Mouse (Mus musculus) limb, embryonic 11.5 days (tissue): Measurements from ENCODE around the gene Ier2. TPM values are rescaled to one million over a fixed set of nuclear protein-coding genes. Genes with fewer than 3 reads are reported as not detected.
"Not testable (repeated sequence)": the region's sequence is repeated elsewhere in the genome, so short reads cannot be mapped to it uniquely, and the experiment has no call there.

Experiments
- ATAC-seq: fragments of 200-750 bp; cut with Nextera tagmentation; 2 replicates; pipeline ENCODE4 v1.8.0; 2017; ENCODE audit warnings: low read depth; ENCODE audit not compliant: insufficient number of reproducible peaks, low FRiP score, low TSS enrichment
- DNase-seq: peaks from one replicate; pipeline ENCODE4 v3.0.0-alpha.2; 2015; ENCODE audit warnings: low spot score
- H3K27ac ChIP-seq: fragments of 300-500 bp; sonication (generic); replicated peaks from 2 replicates; pipeline ENCODE4 v1.5.1; 2014; ENCODE audit warnings: low read depth, mild to moderate bottlenecking, low read length
- H3K27me3 ChIP-seq: fragments of 300-500 bp; sonication (generic); 2 replicates; pipeline ENCODE4 v1.6.1; 2014; ENCODE audit warnings: mild to moderate bottlenecking, low read length, mixed read lengths; ENCODE audit not compliant: control insufficient read depth, insufficient read depth
- H3K36me3 ChIP-seq: fragments of 300-500 bp; sonication (generic); 2 replicates; pipeline ENCODE4 v1.6.1; 2014; ENCODE audit warnings: mild to moderate bottlenecking, low read length, moderate library complexity, mixed read lengths; ENCODE audit not compliant: control insufficient read depth, insufficient read depth
- H3K4me1 ChIP-seq: fragments of 300-500 bp; sonication (generic); 2 replicates; pipeline ENCODE4 v1.6.1; 2014; ENCODE audit warnings: low read length, mixed read lengths; ENCODE audit not compliant: control insufficient read depth, insufficient read depth
- H3K4me2 ChIP-seq: fragments of 300-500 bp; sonication (generic); 2 replicates; pipeline ENCODE4 v1.6.1; 2014; ENCODE audit warnings: low read depth, mild to moderate bottlenecking, moderate library complexity; ENCODE audit not compliant: severe bottlenecking
- H3K4me3 ChIP-seq: fragments of 300-500 bp; sonication (generic); 2 replicates; pipeline ENCODE4 v1.5.1; 2014; ENCODE audit warnings: low read depth, low read length
- H3K9ac ChIP-seq: fragments of 300-500 bp; sonication (generic); 2 replicates; pipeline ENCODE4 v1.6.1; 2014; ENCODE audit warnings: mild to moderate bottlenecking, low read length
- H3K9me3 ChIP-seq: fragments of 300-500 bp; sonication (generic); 2 replicates; pipeline ENCODE4 v1.6.1; 2016; ENCODE audit warnings: low read length; ENCODE audit not compliant: control insufficient read depth
- WGBS: fragments of 180-500 bp; shearing (Covaris S2); extraction: QIAGEN DNeasy Blood & Tissue Kit; methylation state at CpG from one replicate; pipeline ENCODE4 v1.1.7; 2014; 5-methylcytosine and 5-hydroxymethylcytosine counted together
- polyA plus RNA-seq: library from polyadenylated mRNA; unstranded; fragments of >200 nt; fragmentation: Nextera tagmentation; extraction: Ambion mirVana; gene quantifications from 2 replicates; pipeline ENCODE4 v1.2.1, GENCODE M21; 2014

Ier2 gene
- polyA plus RNA-seq, 1 experiment from 2014 or later = 149 TPM

DNA sequence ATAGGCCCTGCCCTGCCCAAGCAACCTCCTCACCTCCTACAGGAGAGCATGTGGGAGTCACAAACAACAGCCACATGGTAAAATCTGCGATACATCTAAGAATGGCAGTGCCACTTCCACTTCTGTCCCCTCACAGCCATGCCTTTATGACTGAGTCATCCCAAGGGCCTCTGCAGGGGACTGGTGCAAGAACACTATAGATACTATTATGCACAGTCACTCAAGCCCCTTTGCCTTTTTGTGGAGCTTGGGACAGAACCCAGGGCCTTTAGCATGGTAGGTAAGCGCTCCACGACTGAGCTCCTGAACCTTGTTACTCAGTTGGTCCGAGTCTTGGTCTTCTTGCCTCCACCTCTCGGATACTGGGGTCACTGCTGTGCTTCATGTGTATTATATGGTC, 14.7 kb upstream of the Ier2 start:
- Histone ChIP-seq H3K4me2 (no peak overlapping the region), H3K27me3 (no peaks in the 10 kb centered on the region), H3K4me3 (no peak overlapping the region), H3K9ac (no peak overlapping the region), H3K27ac (no peak overlapping the region), H3K4me1 (no peaks in the 10 kb centered on the region), H3K36me3 (peaks cover 20% of the 10 kb centered on the region), H3K9me3 (no peaks in the 10 kb centered on the region)
- DNase-seq (no peak), ATAC-seq (no peak)
- WGBS = 95% methylated on average over 5 of the region's 5 CpGs

- peaks cover 19% of the 10 kb centered on the region for H3K36me3 ChIP-seq
- ATAC-seq = not testable (repeated sequence)
- WGBS = 93% methylated on average over 5 of the region's 5 CpGs
Measured at GRCm38 (mm10) chr8:84670295-84671006, 7.8 kb upstream of the Ier2 start.

GRCm38 (mm10) chr8:84668731-84669485, 6.3 kb upstream of the Ier2 start:
- ATAC-seq (no peak), DNase-seq (no peak)
- 83% methylated on average over 6 of the region's 6 CpGs for WGBS
- Histone ChIP-seq H3K27me3 (no peaks in the 10 kb centered on the region), H3K27ac (no peak overlapping the region), H3K36me3 (peaks cover 11% of the 10 kb centered on the region), H3K4me2 (no peak overlapping the region), H3K9me3 (no peaks in the 10 kb centered on the region), H3K9ac (no peak overlapping the region), H3K4me3 (no peak overlapping the region), H3K4me1 (no peaks in the 10 kb centered on the region)

More at GRCm38 (mm10) chr8:84670295-84671006, 7.8 kb upstream of the Ier2 start:
- not testable (repeated sequence) for H3K9me3 ChIP-seq, H3K9ac ChIP-seq, DNase-seq, H3K4me1 ChIP-seq, H3K4me3 ChIP-seq, H3K27ac ChIP-seq, H3K27me3 ChIP-seq, H3K4me2 ChIP-seq

GRCm38 (mm10) chr8:84668081-84668480, 5.4 kb upstream of the Ier2 start:
- H3K36me3 ChIP-seq = peaks cover 8% of the 10 kb centered on the region
- no peak overlapping the region for H3K9ac ChIP-seq

DNA sequence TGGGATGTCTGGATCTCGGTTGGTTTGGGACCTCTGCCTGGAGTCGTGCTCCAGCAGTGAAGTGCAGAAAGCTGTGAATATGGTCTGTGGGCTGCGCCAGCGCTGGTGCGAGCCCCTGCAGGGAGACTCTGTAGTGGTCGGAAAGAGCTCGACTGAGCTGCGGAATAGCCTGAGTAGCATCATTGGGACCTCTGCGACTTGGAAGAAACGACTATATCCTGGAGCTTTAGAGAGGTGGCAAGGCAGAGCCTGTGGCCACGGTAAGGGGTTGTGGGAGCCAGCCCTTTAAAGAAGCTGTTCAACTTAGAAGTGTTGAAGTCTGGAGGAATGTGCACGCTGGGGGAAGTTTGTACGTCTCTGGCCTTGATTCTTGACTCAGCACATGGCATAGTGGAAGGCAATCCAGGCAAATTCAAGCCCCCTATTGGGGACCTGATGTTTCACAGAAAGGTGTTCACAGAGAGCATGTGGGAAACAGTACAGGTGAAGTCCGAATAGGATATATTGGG, 2.8 kb upstream of the Ier2 start:
- DNase-seq = no peak
- no peak for ATAC-seq

More at GRCm38 (mm10) chr8:84668081-84668480, 5.4 kb upstream of the Ier2 start:
- Histone ChIP-seq H3K9me3 (no peaks in the 10 kb centered on the region), H3K4me1 (no peaks in the 10 kb centered on the region), H3K4me2 (no peak overlapping the region), H3K27ac (no peak overlapping the region), H3K27me3 (no peaks in the 10 kb centered on the region), H3K4me3 (no peak overlapping the region)
- ATAC-seq (no peak), DNase-seq (no peak)
- 90% methylated on average over 1 of the region's 1 CpGs for WGBS

GRCm38 (mm10) chr8:84664566-84665384, 2.1 kb upstream of the Ier2 start:
- H3K4me1 ChIP-seq = peaks cover 3% of the 10 kb centered on the region; the same call in 1 of the 2 replicates
- peak overlapping the region; percentile 92 for H3K27ac ChIP-seq
- H3K27me3 ChIP-seq = no peaks in the 10 kb centered on the region
- H3K9ac ChIP-seq = peak overlapping the region; percentile 75
- H3K4me3 ChIP-seq = peak overlapping the region; percentile 99
- under 1% methylated on average over 29 of the region's 29 CpGs for WGBS
- H3K36me3 ChIP-seq = no peaks in the 10 kb centered on the region; the same call in 1 of the 2 replicates
- peak; percentile 85 for DNase-seq
- no peak for ATAC-seq
- no peaks in the 10 kb centered on the region for H3K9me3 ChIP-seq
- H3K4me2 ChIP-seq = peak overlapping the region; percentile 82

More for the DNA sequence above, 2.8 kb upstream of the Ier2 start:
- Histone ChIP-seq H3K4me2 (peak overlapping the region; percentile 82), H3K27ac (peak overlapping the region; percentile 92), H3K36me3 (no peaks in the 10 kb centered on the region; the same call in 1 of the 2 replicates), H3K9me3 (no peaks in the 10 kb centered on the region), H3K27me3 (no peaks in the 10 kb centered on the region), H3K4me1 (no peaks in the 10 kb centered on the region), H3K4me3 (peak overlapping the region; percentile 99), H3K9ac (peak overlapping the region; percentile 75)
- 3% methylated on average over 14 of the region's 14 CpGs for WGBS

GRCm38 (mm10) chr8:84663483-84664327, 1.1 kb upstream of the Ier2 start:
- Histone ChIP-seq H3K4me3 (peak overlapping the region; percentile 99), H3K9me3 (no peaks in the 10 kb centered on the region), H3K9ac (peak overlapping the region; percentile 75), H3K4me1 (peaks cover 14% of the 10 kb centered on the region), H3K27me3 (no peaks in the 10 kb centered on the region), H3K27ac (peak overlapping the region; percentile 92), H3K4me2 (peak overlapping the region; percentile 82), H3K36me3 (no peaks in the 10 kb centered on the region; the same call in 1 of the 2 replicates)
- ATAC-seq (peak; percentile 85), DNase-seq (peak; percentile 97)
- 3% methylated on average over 43 of the region's 43 CpGs for WGBS
